Mouse (Mus musculus) embryonic facial prominence, embryonic 11.5 days (tissue): ENCODE results near the gene Ankrd13d. TPM values are rescaled to one million over a fixed set of nuclear protein-coding genes. Genes with fewer than 3 reads are reported as not detected.
A peak's percentile ranks its signal among the peaks of the same experiment; 100 is the strongest.

Experiments
- ATAC-seq: fragments of 200-750 bp; cut with Nextera tagmentation; replicated peaks from 2 replicates; pipeline ENCODE4 v1.8.0; 2017; ENCODE audit warnings: low read depth; ENCODE audit not compliant: insufficient number of reproducible peaks, low FRiP score, low TSS enrichment
- DNase-seq: peaks from one replicate; pipeline ENCODE4 v3.0.0-alpha.2; 2015; ENCODE audit warnings: low spot score
- H3K27ac ChIP-seq: fragments of 300-500 bp; sonication (generic); replicated peaks from 2 replicates; pipeline ENCODE4 v1.5.1; 2014; ENCODE audit warnings: mild to moderate bottlenecking, low read depth, low read length, control low read depth
- H3K27me3 ChIP-seq: fragments of 300-500 bp; sonication (generic); 2 replicates; pipeline ENCODE4 v1.6.1; 2014; ENCODE audit warnings: mild to moderate bottlenecking, low read length, moderate library complexity, mixed read lengths; ENCODE audit not compliant: control insufficient read depth, insufficient read depth
- H3K36me3 ChIP-seq: fragments of 300-500 bp; sonication (generic); replicated peaks from 2 replicates; pipeline ENCODE4 v1.6.1; 2014; ENCODE audit warnings: low read depth, mild to moderate bottlenecking, low read length, moderate library complexity, mixed read lengths; ENCODE audit not compliant: control insufficient read depth, insufficient read depth
- H3K4me1 ChIP-seq: fragments of 300-500 bp; sonication (generic); 2 replicates; pipeline ENCODE4 v1.6.1; 2014; ENCODE audit warnings: low read length, mixed read lengths; ENCODE audit not compliant: control insufficient read depth, insufficient read depth
- H3K4me2 ChIP-seq: fragments of 300-500 bp; sonication (generic); 2 replicates; pipeline ENCODE4 v1.6.1; 2014; ENCODE audit warnings: low read depth, mild to moderate bottlenecking, control low read depth, low read length, moderate library complexity
- H3K4me3 ChIP-seq: fragments of 300-500 bp; sonication (generic); 2 replicates; pipeline ENCODE4 v1.5.1; 2014; ENCODE audit warnings: low read depth, low read length, control low read depth
- H3K9ac ChIP-seq: fragments of 300-500 bp; sonication (generic); replicated peaks from 2 replicates; pipeline ENCODE4 v1.6.1; 2014; ENCODE audit warnings: mild to moderate bottlenecking, control low read depth, low read length
- H3K9me3 ChIP-seq: fragments of 300-500 bp; sonication (generic); replicated peaks from 2 replicates; pipeline ENCODE4 v1.6.1; 2016; ENCODE audit warnings: mild to moderate bottlenecking, low read length, inconsistent platforms, mixed read lengths; ENCODE audit not compliant: control insufficient read depth
- WGBS: fragments of 180-500 bp; shearing (Covaris S2); extraction: QIAGEN DNeasy Blood & Tissue Kit; methylation state at CpG from one replicate; pipeline ENCODE4 v1.1.7; 2014; 5-methylcytosine and 5-hydroxymethylcytosine counted together
- polyA plus RNA-seq: library from polyadenylated mRNA; unstranded; fragments of >200 nt; fragmentation: Nextera tagmentation; extraction: Ambion mirVana; gene quantifications from 2 replicates; pipeline ENCODE4 v1.2.1, GENCODE M21; 2014

Ankrd13d gene
- polyA plus RNA-seq, 1 experiment from 2014 or later: 5.6 TPM

DNA sequence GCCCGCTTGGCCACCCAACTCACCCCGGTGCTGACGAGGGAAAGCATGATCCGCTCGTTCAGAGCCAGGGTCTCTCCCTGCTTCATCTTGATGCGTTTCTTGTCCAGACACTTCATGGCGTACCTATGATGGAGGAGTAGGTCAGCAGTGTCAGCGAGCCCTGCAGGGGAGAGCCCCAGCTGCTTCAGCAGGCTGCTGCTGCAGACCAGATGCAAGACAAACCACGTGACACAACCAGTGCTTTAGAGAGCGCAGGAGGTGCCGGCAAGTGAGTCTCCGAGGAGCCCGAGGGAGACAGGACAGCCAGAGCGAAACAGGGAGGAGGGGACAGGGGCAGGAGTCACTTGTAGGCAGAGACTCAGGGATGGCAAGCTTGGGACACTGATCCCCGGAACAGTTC is 7.8 kb upstream of the Ankrd13d start:
- Histone ChIP-seq H3K27me3 (no peaks in the 10 kb centered on the region), H3K9ac (no peak overlapping the region), H3K4me2 (no peak overlapping the region), H3K9me3 (no peaks in the 10 kb centered on the region), H3K36me3 (peaks cover 25% of the 10 kb centered on the region), H3K27ac (no peak overlapping the region), H3K4me1 (no peaks in the 10 kb centered on the region), H3K4me3 (no peak overlapping the region)
- no peak for DNase-seq
- 73% methylated on average over 15 of the region's 15 CpGs for WGBS
- no peak for ATAC-seq

DNA sequence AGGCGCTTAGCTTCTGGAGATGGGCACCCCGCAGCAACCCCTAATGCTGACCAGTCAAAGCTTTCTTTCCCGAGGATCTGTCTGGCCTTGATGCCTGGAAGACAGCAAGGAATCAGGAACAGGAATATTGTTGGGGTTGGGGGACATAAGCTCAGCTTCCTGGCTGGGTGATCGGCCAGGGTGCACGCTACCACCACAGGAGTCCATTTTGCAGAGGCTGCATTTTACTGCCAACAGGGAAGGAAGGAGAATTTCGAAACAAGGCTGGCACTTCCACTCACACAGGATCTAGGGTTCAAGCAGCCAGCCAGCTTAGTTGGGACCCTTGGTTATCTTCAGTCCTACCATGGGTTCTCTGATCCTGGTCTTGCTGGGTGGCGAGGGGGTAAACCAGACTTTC is 716 bp upstream of the Ankrd13d start:
- ATAC-seq: no peak
- H3K9me3 ChIP-seq: no peaks in the 10 kb centered on the region
- peak overlapping the region; percentile 83; the same call in 1 of the 2 replicates for H3K4me2 ChIP-seq
- DNase-seq: no peak
- no peaks in the 10 kb centered on the region for H3K27me3 ChIP-seq
- H3K4me3 ChIP-seq: peak overlapping the region; percentile 55
- 56% methylated on average over 7 of the region's 7 CpGs for WGBS
- H3K36me3 ChIP-seq: peaks cover 16% of the 10 kb centered on the region
- no peak overlapping the region for H3K9ac ChIP-seq
- no peak overlapping the region for H3K27ac ChIP-seq
- H3K4me1 ChIP-seq: no peaks in the 10 kb centered on the region

DNA sequence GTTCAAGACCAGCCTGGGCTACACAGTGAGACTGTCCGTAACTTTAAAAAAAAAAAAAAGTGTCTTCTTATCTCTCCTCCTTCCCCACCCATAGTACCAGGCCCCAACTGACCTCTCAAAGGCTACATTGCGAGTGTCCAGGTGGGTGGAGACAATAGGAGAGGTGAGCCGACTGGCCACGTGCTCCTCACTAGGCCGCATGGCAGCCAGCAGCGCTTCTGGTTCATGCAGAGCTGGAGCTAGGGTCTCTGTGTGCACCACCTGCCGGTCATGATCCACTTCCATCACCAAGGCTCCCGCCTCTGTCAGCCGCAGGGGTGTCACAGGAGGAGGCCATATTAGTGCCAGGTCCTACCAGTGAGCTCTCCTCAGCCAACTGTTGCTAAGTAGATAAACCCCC is 2.5 kb downstream of the Ankrd13d start:
- ATAC-seq: no peak
- no peaks in the 10 kb centered on the region for H3K4me1 ChIP-seq
- 92% methylated on average over 9 of the region's 9 CpGs for WGBS
- no peak overlapping the region for H3K9ac ChIP-seq
- no peak overlapping the region for H3K27ac ChIP-seq
- DNase-seq: no peak
- peaks cover under 1% of the 10 kb centered on the region for H3K36me3 ChIP-seq
- no peaks in the 10 kb centered on the region for H3K27me3 ChIP-seq
- H3K9me3 ChIP-seq: no peaks in the 10 kb centered on the region
- H3K4me3 ChIP-seq: no peak overlapping the region
- H3K4me2 ChIP-seq: no peak overlapping the region

DNA sequence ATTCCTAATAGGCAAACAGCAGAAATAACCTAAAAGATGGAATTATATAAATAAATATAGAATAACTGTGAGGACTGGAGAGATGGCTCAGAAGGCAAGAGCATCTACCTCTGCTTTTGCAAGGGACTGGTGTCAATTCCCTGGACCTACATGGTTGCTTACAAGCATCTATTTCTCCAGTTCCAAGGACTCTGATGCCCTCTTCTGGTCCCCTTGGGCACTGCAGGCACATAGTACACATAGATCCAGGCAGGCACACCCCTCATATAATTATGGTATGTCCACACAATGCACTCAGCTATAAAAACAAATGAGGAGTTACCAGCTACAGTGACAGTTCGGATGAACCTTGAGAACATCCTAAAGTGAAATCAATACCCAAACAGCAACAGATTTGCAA is 3.5 kb downstream of the Ankrd13d start:
- Histone ChIP-seq H3K4me3 (no peak overlapping the region), H3K9ac (no peak overlapping the region), H3K36me3 (no peaks in the 10 kb centered on the region), H3K4me2 (no peak overlapping the region), H3K4me1 (no peaks in the 10 kb centered on the region), H3K27me3 (no peaks in the 10 kb centered on the region), H3K27ac (no peak overlapping the region), H3K9me3 (no peaks in the 10 kb centered on the region)
- ATAC-seq: no peak
- DNase-seq: no peak
- WGBS: 95% methylated on average over 1 of the region's 1 CpGs

DNA sequence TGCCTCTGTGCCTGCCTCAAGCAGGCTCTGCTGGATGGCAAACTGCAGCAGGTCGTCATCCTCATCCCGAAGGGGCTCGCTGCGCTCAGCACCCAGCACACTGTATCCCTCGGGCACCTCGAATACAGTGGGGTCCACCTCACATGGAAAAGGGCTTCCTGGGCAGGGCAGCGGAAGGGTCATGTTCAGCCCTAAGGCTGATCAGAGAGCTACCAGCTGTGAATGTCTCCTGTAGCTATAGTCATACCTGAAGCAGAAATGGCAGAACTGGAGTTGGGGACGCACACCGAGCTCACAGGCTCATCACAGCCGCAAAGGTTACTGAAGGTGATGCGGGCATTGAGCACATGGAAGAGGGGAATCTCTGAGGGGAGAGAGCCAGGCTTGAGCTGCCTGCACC is 12.0 kb downstream of the Ankrd13d start:
- no peaks in the 10 kb centered on the region for H3K9me3 ChIP-seq
- peaks cover 3% of the 10 kb centered on the region; the same call in 1 of the 2 replicates for H3K4me1 ChIP-seq
- no peak for ATAC-seq
- H3K4me3 ChIP-seq: no peak overlapping the region
- DNase-seq: no peak
- H3K4me2 ChIP-seq: no peak overlapping the region
- no peak overlapping the region for H3K9ac ChIP-seq
- peaks cover 13% of the 10 kb centered on the region; the same call in 1 of the 2 replicates for H3K27me3 ChIP-seq
- 93% methylated on average over 11 of the region's 11 CpGs for WGBS
- H3K27ac ChIP-seq: no peak overlapping the region
- no peaks in the 10 kb centered on the region for H3K36me3 ChIP-seq

DNA sequence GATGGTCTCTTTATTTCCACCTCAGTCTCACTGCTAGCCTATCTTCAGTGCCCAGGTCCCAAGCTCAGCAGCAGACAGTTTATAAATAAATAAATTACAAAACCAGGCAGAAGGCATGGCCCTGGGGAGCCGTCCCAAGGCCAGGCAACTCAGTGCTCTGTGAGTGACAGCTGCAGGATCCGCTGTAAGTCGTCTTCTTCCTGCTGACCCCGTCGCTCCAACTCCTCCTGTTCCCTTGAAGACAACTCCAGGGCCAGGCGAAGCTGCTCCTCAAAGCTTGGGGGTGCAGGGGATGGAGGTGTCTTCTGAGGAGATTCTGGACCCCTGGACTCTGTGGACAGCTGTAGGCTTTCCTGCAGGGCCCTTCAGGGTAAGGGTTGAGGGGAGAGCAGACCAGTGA is 12.8 kb downstream of the Ankrd13d start:
- H3K9ac ChIP-seq: no peak overlapping the region
- peaks cover 13% of the 10 kb centered on the region; the same call in 1 of the 2 replicates for H3K27me3 ChIP-seq
- peaks cover 3% of the 10 kb centered on the region; the same call in 1 of the 2 replicates for H3K4me1 ChIP-seq
- H3K4me2 ChIP-seq: no peak overlapping the region
- DNase-seq (no peak), ATAC-seq (no peak)
- no peak overlapping the region for H3K4me3 ChIP-seq
- no peaks in the 10 kb centered on the region for H3K9me3 ChIP-seq
- H3K27ac ChIP-seq: no peak overlapping the region
- H3K36me3 ChIP-seq: no peaks in the 10 kb centered on the region
- WGBS: 59% methylated on average over 6 of the region's 6 CpGs

DNA sequence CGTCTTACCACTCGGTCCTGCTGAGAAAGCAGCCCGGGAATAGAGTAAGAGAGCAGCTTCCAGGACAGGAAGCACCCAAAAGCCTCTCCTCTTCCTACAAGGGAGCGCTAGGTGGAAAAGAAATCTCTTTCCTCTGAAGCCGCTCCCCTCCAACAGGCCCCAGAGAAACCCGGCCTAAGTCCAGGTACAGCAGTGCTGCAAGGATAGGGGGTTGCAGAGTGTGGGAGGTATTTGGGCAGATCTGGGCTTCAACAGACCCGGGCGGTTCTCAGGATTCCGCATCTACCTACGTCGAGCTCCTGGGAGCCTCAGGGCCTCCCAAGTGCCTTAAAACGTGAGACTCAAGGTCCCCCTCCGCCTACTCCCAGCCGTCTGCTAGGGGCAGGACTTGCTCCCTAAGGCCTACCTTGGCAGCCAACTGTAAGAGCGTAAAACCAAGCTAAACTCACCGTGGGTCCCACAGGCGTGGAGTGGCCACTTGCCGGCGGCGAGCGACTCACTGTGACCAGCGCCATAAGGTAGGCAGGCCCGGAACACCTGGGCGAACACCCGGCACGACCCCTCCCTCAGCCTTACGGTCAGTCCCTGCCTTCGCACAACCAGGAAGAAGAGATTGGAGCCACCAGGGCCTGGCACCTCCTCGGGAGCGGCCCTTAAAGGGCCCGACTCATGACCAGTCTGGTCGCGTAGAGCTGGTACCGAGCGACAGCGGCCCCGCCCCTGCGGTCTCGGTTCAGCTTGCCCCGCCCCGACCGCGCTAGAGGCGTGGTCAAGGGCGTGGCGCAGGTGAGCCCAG is 14.2 kb downstream of the Ankrd13d start, which contains the start of gene Ssh3:
Gene Ssh3 (minus strand): TSS at position 615 of the 796 bp plus-strand sequence.
- peak within 1 kb of the TSS; percentile 50 for H3K9ac ChIP-seq

DNA sequence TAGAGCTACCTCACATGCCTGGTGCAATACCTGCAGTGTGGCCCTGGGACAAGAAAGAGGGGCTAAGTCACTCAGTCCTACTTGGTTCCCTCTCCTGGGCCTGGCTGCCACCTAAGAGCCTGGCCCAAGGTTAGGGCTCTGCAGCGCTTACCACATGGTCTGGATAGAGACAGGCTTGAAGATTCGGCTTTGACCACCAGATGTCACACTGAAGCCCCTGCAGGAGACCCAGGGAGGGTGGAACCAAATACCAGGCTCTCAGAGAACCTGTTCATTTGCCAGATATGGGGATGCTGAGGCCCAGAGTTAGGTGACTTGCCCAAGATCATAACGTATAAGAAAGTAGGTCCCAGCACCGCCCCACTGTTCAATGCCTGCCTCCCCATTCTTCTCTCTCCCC is 17.0 kb downstream of the Ankrd13d start:
- DNase-seq: no peak
- Histone ChIP-seq H3K36me3 (no peaks in the 10 kb centered on the region), H3K4me2 (no peak overlapping the region), H3K4me1 (peaks cover 3% of the 10 kb centered on the region; the same call in 1 of the 2 replicates), H3K9me3 (no peaks in the 10 kb centered on the region), H3K4me3 (no peak overlapping the region), H3K27ac (no peak overlapping the region), H3K27me3 (peaks cover 13% of the 10 kb centered on the region; the same call in 1 of the 2 replicates), H3K9ac (no peak overlapping the region)
- WGBS: 65% methylated on average over 4 of the region's 4 CpGs
- ATAC-seq: no peak

More for the DNA sequence above, 14.2 kb downstream of the Ankrd13d start, which contains the start of gene Ssh3:
- Histone ChIP-seq H3K4me1 (peaks cover 3% of the 10 kb centered on the region; the same call in 1 of the 2 replicates), H3K4me2 (peak within 1 kb of the TSS; percentile 75), H3K27me3 (peaks cover 13% of the 10 kb centered on the region; the same call in 1 of the 2 replicates), H3K9me3 (no peaks in the 10 kb centered on the region), H3K4me3 (peak within 1 kb of the TSS; percentile 36), H3K27ac (no peak within 1 kb of the TSS), H3K36me3 (no peaks in the 10 kb centered on the region)
- DNase-seq (peak; percentile 60), ATAC-seq (peak; percentile 72)
- WGBS: 5% methylated on average over 46 of the region's 46 CpGs
